Mouse (Mus musculus): ENCODE data around the gene Fdxr.

DNA sequence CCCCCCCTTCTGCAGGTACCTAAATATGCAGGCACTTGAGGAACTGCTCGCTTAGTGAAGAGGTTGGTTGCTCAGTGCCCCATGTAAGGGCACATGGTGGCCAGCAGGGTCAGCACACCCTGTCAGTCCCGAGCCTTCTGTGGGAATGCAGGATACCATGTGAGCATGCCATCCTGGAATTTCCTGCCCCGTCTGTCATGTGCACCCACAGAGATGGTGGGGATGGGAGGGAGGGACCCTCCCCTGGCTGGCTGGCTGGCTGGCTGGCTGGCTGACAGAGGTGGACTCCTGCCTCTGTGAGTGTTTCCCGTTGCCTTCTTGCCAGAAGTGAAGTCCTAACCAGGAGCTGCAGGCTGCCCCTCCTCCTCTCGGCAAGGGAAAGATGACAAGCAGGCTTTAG is 54.3 kb downstream of the Fdxr start:
- no peak for TF ChIP-seq CTCF (IDR thresholded peaks at IDR 0.05; ENCODE audit: low read depth, low read length)
- no peak for TF ChIP-seq GATA1 (IDR thresholded peaks at IDR 0.05; ENCODE audit: borderline replicate concordance, low read length)
